Mouse (Mus musculus) bone marrow, adult 2 months (tissue): ENCODE results near the gene Fpgs. TPM values are rescaled to one million over a fixed set of nuclear protein-coding genes. Genes with fewer than 3 reads are reported as not detected.

ENCODE experiments used
- H3K27ac ChIP-seq: fragments of 200-500 bp; 2 replicates; pipeline ENCODE4 v1.5.1; 2012; ENCODE audit warnings: low read depth, mild to moderate bottlenecking, control low read depth, inconsistent platforms, low read length; ENCODE audit not compliant: control insufficient read depth, poor library complexity, insufficient read depth
- H3K4me1 ChIP-seq: fragments of 200-500 bp; 2 replicates; pipeline ENCODE4 v1.6.1; 2011; ENCODE audit warnings: low read length; ENCODE audit not compliant: control insufficient read depth, insufficient read depth
- H3K4me3 ChIP-seq: fragments of 200-500 bp; replicated peaks from 2 replicates; pipeline ENCODE3; 2011; ENCODE audit warnings: mild to moderate bottlenecking, low read depth, low read length, control low read depth; ENCODE audit not compliant: control insufficient read depth
- CTCF ChIP-seq: fragments of 200-500 bp; IDR thresholded peaks from 2 replicates; pipeline ENCODE4 v1.5.1; 2011; ENCODE audit warnings: low read length, control low read depth; ENCODE audit not compliant: control insufficient read depth, insufficient read depth
- POLR2A ChIP-seq: fragments of 200-500 bp; IDR thresholded peaks from 2 replicates; pipeline ENCODE4 v1.6.1; 2011; ENCODE audit warnings: low read depth, mild to moderate bottlenecking, control low read depth, low read length, borderline replicate concordance; ENCODE audit not compliant: control insufficient read depth
- WGBS: fragments of 180-500 bp; shearing (Covaris S2); methylation state at CpG from one replicate; pipeline ENCODE4 v1.1.7; 2018; 5-methylcytosine and 5-hydroxymethylcytosine counted together
- polyA plus RNA-seq: library from polyadenylated mRNA; stranded (reverse); fragments of >200 nt; gene quantifications from 2 replicates; pipeline ENCODE4 v1.2.4, GENCODE M21; 2011; ENCODE audit warnings: low replicate concordance; ENCODE audit not compliant: missing spikeins, insufficient read depth, insufficient read length

The Fpgs gene
- polyA plus RNA-seq, 1 experiment: 24.4 TPM

- 82% methylated on average over 55 of the region's 58 CpGs for WGBS
- no peak overlapping the region for H3K27ac ChIP-seq
- H3K4me1 ChIP-seq: no peaks in the 10 kb centered on the region
- TF ChIP-seq CTCF (no peak), POLR2A (no peak)
- H3K4me3 ChIP-seq: no peak overlapping the region
These were observed 37.6 kb upstream of the Fpgs start for GRCm38 (mm10) chr2:32741273-32742172.

DNA sequence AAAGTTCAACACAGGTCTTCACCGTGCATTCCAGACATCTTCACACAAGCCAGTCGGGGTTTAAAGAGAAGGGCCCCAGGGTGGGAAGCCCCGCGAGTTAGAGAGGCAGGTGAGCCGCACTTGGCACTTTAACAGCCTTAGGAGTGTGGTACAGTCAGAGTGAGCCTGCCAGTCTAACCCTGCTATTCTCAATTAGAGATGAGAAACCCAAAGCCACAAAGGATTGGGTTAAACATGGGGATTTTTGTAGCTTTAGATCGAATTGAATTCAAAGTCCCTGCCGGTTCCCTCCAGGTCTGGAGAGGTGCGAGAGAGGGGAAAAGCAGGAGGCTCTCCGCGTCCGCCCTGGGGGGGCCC is 36.9 kb upstream of the Fpgs start, which contains the start of gene 6330409D20Rik:
Gene 6330409D20Rik, minus strand, starts transcription at position 101 of the 357 bp plus-strand sequence.
- no peaks in the 10 kb centered on the region for H3K4me1 ChIP-seq
- TF ChIP-seq CTCF (no peak), POLR2A (no peak)
- H3K27ac ChIP-seq: no peak within 1 kb of the TSS
- WGBS: 74% methylated on average over 11 of the region's 11 CpGs
- no peak within 1 kb of the TSS for H3K4me3 ChIP-seq

DNA sequence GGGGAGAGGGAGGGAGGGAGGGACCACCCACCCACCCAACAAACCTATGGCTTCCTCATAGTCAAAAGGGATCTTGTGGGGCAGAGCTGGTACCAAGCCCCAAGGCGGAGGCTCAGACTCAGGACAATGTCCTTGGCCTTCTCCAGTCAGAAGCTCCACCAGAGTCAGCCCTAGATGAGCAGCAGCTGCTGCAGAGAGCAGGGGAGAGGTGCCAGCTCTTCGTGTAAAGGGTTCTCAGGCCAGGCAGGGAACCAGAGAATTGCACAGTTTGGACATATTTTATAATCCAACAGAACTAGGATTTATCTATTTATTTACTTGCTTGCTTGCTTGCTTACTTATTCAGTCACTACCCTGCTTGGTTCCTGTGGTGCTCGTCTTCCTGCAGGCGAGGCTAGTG is 35.4 kb upstream of the Fpgs start:
- Histone ChIP-seq H3K4me1 (no peaks in the 10 kb centered on the region; the same call in 1 of the 2 replicates), H3K27ac (no peak overlapping the region), H3K4me3 (no peak overlapping the region)
- TF ChIP-seq CTCF (no peak), POLR2A (no peak)
- 77% methylated on average over 4 of the region's 4 CpGs for WGBS

GRCm38 (mm10) chr2:32737008-32737407 is 33.1 kb upstream of the Fpgs start:
- H3K4me1 ChIP-seq: no peaks in the 10 kb centered on the region; the same call in 1 of the 2 replicates
- no peak overlapping the region for H3K27ac ChIP-seq
- H3K4me3 ChIP-seq: no peak overlapping the region
- no peak for TF ChIP-seq CTCF
- TF ChIP-seq POLR2A: no peak
- WGBS: 42% methylated on average over 6 of the region's 6 CpGs

- Histone ChIP-seq H3K27ac (no peak overlapping the region), H3K4me3 (no peak overlapping the region), H3K4me1 (no peaks in the 10 kb centered on the region; the same call in 1 of the 2 replicates)
- TF ChIP-seq CTCF (no peak), POLR2A (no peak)
- 46% methylated on average over 3 of the region's 3 CpGs for WGBS
These were observed 32.4 kb upstream of the Fpgs start for GRCm38 (mm10) chr2:32736306-32736829.

DNA sequence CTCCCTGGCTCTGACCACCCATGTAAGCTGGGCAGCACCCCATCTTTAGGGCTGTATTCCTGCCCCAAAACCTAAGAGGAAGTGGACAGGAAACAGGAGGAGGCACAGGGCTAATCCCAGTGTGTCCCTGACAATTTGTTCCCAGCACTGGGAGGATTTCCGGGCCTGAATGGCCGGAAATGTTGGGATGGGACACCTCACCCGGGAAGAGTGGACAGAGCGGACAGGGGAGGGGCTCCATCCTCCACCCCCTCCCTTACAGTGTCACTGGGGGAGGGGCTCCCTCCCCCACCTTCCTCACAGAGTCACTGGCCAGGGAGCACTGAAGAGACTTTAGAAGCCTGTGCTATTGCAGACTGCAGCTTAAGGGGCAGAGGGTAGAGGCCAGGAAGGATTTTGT is 31.0 kb upstream of the Fpgs start:
- no peak for TF ChIP-seq POLR2A
- no peak for TF ChIP-seq CTCF
- H3K4me3 ChIP-seq: no peak overlapping the region
- WGBS: 54% methylated on average over 4 of the region's 4 CpGs
- no peak overlapping the region for H3K27ac ChIP-seq
- H3K4me1 ChIP-seq: no peaks in the 10 kb centered on the region; the same call in 1 of the 2 replicates

- no peaks in the 10 kb centered on the region; the same call in 1 of the 2 replicates for H3K4me1 ChIP-seq
- no peak overlapping the region for H3K4me3 ChIP-seq
- no peak for TF ChIP-seq POLR2A
- no peak for TF ChIP-seq CTCF
- no peak overlapping the region for H3K27ac ChIP-seq
- 78% methylated on average over 4 of the region's 4 CpGs for WGBS
These were observed 30.5 kb upstream of the Fpgs start for GRCm38 (mm10) chr2:32734480-32734879.

DNA sequence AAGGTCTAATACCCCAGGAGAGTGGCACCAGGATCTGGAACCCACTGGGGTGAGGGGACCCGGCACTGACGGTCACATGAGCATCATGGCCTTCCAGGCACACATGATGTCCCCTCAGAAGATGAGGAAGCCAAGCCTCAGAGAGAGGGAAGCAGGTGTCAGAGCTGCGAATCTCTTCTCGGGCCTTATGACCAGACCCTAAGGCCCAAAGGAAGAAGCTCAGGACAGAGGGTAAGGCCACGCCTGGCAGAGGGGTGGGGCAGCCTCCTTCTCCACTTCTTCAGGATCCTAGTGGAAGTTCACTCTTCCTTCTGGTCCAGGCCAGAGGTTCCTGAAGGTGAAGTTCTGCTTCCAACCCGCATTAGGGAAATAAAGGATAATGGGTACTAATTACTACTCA is 28.8 kb upstream of the Fpgs start:
- Histone ChIP-seq H3K4me1 (no peaks in the 10 kb centered on the region; the same call in 1 of the 2 replicates), H3K4me3 (no peak overlapping the region), H3K27ac (no peak overlapping the region)
- TF ChIP-seq POLR2A (no peak), CTCF (no peak)
- WGBS: 75% methylated on average over 6 of the region's 6 CpGs

DNA sequence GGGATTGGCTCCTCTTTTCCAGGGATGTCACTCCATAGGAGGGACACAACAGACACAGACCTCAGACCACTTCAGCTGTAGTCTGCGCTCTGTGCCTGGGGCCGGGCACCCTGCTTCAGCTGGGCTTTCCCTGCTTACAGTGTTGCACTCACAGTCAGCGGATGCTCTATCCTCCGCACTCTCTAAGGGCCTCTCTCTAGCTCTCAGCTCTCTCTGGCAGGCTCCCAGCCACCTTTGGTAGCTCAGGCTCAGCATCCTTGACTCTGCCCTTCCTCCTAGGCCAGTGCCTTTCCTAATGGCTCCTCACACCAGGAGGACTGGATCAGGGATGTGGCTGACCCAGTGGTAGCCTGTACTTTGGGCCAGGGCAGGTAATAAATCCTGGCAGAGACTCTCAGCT is 28.0 kb upstream of the Fpgs start:
- 91% methylated on average over 4 of the region's 4 CpGs for WGBS
- TF ChIP-seq POLR2A: no peak
- no peak for TF ChIP-seq CTCF
- Histone ChIP-seq H3K4me1 (no peaks in the 10 kb centered on the region; the same call in 1 of the 2 replicates), H3K4me3 (no peak overlapping the region), H3K27ac (no peak overlapping the region)
